Mouse (Mus musculus) ovary, postnatal 14 days (tissue): Measurements from ENCODE around the gene Tenm2.

ENCODE experiments used
- DNase-seq: peaks from one replicate; pipeline ENCODE4 v3.0.0; 2022; ENCODE audit warnings: low spot score

Tenm2 gene

DNA sequence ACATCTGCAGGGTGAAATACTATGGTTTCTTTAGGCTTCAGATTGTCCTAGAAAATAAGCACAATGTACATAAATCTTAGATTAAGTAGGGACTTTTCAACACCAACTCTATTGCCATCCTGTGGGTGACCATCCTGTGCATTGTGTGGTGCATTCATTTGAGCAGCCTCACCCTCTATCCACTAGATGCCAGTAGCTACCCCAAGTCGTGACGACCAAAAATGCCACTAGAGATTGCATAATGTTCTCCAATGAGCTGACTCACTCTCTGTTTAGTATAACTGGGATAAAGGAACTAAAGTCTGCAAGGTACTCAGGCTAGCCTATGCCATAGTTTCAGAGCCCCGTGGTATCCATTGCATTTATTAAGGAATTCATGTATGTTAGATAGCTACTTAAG, 543.1 kb downstream of the Tenm2 start:
- DNase-seq, result no peak

DNA sequence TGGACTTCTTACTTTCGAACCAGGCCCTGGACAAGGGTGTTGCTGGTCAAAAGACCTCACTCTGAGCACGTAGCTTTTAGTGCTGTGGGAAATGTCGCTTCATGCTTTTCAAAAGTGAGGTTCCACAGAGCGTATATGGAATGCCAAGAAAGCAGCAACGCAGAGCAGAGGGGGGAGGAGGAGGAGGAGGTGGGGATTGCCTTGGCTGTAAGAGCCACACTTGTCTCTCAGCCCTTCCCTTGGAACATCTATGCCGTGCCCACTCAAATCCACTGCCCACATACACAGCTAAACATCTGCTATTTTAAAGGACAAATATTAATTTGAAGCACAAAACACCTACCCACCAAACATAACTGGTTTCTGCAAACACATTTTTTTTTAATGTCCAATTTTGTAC, 544.9 kb downstream of the Tenm2 start:
- no peak for DNase-seq

DNA sequence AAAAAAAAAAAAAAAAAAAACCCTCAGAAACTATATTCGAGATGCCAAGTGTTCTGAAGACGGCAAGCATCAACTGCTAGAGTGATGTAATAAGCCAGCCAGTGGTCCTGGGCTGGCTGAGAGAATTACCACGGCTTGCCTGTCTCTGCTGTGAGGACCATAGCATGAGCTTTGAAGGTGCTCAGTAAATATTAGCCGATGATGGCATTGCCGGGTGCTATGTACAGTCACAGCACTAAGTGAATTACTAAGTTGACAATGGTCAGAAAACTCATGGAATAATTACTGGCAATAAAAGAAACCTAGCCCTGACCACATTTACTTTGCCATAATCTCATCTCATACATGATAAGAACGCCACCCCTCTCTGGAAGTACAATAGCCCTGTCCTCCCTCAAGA, 549.5 kb downstream of the Tenm2 start:
- DNase-seq, result no peak

DNA sequence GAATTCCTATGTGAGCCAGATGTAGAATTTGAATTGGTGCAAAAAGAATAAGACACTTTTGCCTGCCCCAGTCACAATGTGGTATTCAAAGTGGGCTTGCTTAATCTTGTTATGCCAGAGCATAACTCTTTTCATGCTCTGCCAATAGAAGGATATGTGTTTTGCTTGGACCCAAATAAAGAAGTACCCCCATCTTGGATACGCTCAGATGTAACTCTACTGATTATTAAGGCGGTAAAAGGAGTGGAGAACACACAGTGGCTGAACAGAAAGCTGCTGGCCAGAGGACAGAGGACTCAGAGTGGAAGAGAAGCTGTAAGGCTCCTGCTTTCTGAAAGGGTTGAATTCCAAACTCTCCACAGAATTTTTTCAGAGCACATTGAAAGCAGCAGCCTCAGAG, 556.4 kb downstream of the Tenm2 start:
- no peak for DNase-seq

DNA sequence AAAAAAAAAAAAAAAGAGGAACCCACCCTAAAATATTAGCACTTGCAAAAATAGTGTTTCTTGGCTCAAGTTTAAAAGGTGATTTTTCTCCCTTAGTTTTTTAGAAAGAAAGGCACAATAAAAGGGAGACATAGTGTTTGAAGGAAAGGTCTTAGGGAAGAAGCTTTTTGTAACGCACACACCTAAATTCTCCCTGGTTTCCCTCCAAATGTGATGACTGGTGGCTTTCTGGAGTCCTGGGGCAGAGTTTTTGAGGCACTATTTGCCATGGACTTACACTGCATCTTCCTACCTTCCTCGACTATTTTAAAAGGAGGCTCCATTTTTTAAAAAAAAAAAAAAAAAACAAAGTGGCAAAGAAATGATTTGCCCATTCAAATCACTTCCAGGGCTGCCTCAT, 557.2 kb downstream of the Tenm2 start:
- DNase-seq, result no peak

DNA sequence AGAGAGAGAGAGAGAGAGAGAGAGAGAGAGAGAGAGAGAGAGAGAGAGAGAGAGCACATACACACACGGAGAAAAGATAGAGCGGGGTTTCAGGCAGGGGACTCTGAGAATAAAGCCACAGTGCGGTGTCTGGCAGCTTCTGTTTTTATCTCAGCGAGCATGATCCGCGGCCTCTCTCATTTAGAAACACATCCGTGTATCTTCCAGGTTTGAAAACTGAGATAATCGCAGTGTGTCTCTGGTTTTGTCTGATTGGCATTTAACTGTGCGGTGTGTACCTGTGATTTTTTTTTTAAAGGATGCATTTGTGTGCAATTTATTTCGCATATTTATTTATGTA, 557.7 kb downstream of the Tenm2 start:
- no peak for DNase-seq

DNA sequence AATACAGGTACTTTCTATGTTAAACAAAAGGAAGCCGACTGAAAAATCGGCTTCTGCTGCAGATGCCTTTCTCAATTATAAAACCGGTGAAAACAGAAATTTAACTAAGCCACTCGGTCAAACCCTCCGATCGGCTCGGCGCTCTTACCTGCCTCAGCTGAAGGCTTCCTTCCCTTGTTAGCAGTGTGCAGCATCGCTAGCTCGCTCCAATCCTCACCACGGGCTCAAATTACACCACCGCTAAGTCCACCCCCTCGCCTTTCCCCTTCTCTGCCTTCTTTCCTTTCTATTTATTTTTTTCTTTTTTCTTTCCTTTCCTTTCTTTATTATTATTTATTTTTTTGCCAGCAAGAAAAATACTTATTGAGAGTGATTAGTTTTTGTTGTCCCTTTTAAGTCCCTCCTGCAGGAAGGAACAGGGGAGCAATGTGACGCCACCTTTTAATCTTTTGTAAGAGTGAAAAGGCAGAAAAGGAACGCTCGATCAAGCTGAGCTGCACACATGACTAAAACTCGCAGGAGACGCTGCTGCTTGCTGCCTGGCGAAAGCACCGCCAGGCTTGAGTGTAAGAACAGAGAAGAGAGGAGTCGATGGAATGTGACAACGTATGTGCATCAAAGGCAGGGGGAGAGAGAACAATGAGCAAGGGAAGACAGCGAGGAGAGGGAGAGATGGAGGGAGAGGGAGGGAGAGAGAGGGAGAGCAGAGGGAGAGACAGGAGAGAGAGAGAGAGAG, 558.3 kb downstream of the Tenm2 start:
- DNase-seq, result peak; percentile 4

DNA sequence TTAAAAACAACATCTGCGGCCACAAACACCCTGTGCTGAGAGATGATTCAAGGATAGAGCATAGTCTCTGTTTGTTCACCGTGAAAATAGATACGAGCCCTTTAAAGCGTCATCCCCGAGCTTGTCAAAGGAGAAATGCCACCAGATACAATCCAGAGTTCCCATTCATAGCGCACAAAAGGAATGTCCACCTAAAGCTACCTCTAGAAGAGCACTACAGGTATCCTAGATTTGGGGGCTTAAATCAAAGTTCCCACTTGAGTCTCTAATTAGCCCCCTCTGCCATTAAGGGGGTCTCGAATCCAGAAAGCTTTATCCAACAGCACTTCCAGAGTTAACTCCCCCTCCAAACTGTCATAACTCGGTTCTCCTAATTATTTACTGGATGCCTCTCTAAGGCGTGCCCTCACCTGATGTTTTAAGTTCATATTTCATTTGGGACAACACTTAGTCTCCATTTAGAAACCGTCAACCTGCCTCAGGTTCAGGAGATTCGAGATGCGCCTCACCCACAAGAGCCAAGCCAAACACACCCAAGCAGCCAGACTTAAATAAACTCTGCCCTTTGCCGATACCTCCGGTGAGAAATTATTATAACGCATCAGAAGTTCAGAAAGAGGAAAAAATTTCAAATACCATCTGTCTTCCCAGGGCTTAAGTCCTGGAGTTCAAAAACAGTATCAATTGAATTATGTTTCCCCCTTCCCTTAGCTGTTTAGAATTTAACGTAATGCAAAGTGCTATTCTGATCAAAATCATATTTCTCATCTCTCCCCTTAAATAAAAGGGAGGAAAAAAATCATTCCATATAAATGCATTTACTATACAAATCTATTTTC, 559.1 kb downstream of the Tenm2 start:
- DNase-seq, result no peak

DNA sequence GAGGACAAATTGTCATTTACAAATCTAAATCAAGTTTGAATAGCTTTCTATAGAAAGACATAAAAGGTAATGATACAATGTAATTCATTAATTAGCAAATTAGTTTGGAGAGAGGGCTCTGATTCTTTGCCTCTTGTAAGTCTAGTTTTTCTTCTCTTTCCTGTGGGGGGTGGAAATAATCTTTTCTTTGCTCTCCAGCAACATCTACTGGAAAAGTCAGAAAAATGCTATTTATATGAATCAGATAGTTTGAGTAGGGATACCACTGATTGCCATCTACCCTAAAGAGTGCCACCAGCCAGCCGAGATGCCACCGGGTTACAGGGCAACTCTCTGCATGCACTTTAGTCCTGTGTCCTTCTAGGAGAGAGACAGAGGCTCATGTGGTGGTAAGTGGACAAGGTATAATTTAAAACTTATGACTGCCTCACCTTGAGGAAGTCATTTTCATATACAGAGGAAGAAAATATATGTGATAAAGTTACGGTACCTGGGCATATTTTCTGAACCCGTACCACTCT, 560.8 kb downstream of the Tenm2 start:
- no peak for DNase-seq

DNA sequence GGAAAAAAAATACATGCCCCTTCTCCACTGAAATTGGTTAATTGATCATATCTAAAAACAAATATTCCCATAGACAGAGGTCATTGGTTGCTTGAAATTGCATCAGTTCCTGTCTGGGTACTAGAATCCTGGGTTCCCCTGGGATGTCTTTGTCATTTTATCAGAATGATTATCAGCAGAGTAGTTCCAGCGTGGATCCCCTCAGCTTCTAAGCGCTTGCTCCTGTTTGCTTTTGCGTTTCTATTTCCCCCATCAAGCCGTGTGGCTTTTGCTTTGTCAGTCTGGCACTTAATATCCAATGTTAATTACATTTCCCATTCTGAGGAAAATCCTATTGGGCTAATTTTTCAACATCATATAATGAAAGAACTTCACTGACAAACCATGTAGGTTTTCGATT, 561.6 kb downstream of the Tenm2 start:
- no peak for DNase-seq

DNA sequence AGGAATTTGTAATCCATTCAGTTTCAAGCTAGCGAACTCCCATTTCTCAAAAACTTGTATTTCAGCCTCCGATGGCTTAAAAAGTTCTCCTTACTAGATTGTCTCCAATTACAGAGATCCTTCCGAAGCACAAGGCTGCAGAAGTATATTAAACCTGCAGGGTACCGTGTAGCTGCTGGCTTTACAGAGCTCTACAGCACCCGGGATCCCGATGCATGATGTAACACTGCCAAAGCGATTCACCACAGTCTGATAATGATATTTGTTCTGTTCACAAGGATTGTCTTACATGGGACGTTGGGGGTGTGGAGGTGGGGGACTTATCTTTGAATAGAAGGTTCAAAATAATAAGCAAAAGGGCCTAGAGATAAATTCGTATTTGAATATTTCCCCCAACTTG, 564.6 kb downstream of the Tenm2 start:
- DNase-seq, result no peak

DNA sequence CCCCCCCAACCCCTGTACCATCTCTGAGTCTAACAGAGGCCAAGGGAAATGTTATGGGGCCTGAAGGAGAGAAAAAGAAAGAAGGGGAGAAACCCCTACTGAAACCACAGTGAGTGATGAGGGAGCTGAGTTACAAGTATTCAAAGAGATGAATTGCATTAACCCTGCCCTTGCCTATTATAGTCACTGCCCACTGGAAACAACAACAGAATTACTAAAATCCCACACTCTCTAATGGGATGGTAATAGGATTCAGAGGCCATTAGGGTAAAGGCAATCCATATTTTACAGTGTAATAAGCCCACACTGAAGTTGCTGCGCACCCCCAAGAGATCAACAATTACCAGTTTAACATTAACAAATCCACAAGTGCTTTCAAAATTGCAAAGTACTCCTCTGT, 571.7 kb downstream of the Tenm2 start:
- DNase-seq, result no peak

DNA sequence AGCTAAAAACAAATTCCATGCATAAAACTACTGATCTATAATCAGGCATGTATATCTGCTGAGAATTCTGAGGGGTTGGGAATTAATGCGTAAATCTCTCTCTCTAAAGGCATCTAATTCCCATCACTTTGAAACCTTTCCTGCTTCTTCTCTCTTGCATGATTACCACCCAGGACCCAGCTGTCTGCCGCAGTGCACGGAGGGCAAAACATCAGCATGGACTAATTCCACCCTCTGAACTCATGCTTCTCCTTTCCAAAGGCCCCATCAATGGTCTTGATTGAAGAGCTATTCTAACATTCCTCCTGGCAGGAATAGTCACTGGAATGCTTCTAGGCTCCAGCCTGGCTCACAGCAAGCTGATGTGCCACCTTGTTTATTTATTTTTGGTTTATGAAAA, 572.2 kb downstream of the Tenm2 start:
- DNase-seq, result no peak

DNA sequence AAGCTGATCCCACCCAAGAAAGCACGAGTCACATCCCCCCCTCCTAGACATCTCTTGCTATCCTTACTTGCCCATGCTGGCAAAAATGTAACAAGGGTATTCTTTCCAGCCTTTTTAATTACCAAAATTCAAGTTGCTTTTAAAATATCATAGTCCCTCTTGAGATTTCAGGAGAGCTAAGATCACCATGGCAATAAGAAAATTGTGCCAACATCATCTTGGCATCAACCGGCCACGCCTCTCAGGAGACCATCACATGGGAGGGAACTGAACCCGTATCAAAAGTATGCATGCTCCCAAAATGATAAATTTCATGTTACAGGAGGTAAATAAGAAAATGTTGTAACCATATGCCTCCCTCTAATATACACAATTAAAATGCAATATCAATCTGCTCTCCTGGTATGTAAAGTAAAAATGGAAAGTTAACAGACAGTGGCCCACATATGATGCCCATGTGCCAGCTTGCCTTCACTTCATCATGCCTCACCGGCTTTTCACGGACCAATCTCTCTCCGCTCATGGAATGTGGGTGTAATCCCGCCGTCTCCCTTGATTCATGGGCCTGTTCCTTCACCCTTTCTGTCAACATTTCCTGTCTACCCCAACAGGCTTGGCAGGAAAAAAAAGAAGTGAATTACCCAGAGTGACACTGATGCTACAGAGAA, 582.0 kb downstream of the Tenm2 start:
- DNase-seq, result no peak

DNA sequence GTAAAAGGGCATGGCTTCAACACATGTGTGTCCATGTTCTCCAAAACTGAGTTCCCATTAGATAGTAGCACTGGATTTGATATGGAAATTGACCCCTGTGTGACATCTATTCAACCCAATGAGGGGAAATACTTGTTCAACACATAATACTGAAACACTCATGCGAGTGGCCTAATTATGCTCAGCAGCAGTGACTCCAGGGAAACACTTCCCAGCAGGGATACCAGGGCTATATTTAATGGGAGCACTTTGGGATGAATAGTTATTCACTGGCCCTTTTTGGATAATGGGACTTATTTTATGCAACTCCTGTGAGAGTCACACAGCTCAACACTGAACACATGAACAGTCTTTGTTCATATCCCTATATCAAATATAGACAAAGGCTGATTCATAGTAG, 588.6 kb downstream of the Tenm2 start:
- no peak for DNase-seq

DNA sequence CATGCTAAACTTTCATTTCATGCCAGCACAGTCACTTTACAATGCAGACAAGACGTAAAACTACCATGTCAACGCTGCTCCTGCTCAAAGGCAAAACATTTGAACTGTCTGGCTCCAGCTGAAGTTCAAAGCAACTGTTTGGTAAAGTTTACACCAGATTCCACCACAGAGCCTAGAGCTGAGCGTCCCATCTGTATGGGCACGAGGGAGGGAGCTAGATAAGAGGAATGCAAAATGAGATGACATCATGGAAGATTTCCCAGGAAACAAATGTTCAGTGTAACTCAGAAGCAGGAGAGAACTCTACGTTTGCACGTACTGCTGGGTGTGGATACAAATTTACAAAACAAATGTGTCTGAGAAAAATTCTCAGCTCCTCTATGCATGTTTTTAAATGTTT, 600.7 kb downstream of the Tenm2 start:
- no peak for DNase-seq

DNA sequence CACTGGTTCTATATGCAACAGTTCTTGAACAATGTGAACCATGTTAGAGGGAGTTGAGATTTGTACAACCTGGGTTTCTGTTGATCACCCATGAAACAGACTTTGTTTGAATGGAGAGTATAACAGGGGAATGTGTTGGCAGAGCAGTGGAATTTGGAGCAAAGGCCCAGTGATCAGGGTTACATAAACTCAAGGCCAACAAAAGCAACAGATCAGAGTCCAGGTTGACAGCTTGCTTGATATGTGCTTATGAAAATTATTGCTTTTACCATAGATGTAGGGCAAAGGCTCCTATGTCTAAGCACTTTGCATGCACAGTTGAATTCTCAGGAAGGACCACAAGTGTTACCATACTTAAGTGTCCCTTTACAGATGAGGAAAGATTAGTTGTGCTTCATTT, 603.6 kb downstream of the Tenm2 start:
- no peak for DNase-seq

DNA sequence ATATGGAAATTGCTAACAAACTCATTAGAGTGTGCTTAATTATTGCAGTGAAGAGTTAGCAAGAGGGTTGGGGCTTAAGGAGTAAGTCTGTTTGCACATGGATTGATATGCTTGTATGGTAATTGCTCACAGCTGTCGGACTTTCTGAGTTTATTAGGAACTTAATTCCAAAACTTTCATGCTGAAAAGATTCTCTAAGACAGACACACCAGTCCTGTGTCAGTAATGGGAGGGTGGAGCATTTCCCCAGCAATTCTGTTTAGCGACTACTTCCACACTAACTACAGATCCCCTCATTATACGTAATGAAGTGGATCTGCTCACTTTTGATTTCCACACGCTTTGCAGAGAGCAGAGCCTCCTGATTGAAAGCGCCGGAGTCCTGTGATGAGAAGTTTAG, 622.0 kb downstream of the Tenm2 start:
- DNase-seq, result no peak

DNA sequence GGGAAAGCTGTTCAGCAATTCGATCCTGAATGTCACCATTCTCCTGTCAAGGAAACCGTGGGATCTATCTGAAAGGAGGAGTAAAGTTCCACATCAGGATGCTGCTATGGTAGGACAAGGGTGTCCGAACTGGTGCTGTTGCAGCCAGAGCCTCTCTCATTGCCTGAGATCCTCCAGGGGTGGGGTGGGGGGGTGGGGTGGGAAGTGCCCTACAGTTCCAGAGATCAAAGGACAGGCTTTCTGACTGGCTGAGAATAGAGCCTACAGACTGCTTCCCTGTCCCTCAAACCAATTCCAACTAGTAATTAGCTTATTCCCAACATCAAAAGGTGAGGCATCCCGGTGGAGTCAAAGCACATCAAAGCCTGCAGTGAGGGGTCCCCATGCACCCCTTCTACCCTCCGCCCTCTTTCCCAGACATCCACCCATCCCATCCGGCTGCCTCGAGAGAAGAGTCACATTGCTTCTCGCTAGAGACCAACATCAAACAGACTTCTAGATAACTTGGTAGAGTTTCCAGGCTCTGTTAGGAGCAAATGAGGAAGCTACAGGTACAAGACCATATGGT, 630.9 kb downstream of the Tenm2 start:
- no peak for DNase-seq

DNA sequence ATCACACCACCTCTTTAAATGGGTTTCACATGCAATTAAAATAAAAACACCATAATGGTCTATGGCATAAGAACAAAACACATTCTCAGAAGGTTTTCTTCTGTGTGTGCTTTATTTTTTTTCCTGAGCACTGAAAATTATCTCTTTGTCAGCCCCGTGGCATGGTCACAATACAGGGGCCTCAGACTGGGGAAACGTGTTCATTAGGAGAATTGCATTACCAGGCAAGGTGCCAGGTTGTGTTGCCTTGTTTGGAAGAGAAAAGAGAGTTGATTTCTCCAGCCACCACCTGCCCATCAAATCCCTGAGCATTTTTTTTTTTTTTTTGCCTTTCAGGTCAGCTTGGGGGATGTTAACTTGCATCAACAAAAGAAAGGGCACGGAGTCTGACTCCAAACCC, 631.5 kb downstream of the Tenm2 start:
- DNase-seq, result no peak

DNA sequence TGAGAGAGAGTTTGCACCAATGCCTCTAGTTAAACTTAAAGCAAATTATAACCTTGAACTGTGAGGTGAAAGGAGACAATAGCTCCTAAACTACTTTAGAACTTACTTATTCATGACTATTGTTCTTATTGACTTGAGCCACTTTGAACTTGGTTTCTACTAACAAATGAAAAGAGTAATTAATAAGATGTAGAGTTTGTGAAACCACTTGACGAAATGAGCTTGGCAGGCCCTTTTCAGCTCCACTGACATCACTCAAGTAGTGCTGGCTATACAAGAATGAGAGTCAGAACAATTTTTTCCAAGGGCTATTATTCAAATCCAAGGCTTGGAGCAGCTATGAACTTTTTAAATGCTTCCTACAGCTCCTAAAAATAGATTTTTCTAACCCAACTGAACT, 643.3 kb downstream of the Tenm2 start:
- no peak for DNase-seq

DNA sequence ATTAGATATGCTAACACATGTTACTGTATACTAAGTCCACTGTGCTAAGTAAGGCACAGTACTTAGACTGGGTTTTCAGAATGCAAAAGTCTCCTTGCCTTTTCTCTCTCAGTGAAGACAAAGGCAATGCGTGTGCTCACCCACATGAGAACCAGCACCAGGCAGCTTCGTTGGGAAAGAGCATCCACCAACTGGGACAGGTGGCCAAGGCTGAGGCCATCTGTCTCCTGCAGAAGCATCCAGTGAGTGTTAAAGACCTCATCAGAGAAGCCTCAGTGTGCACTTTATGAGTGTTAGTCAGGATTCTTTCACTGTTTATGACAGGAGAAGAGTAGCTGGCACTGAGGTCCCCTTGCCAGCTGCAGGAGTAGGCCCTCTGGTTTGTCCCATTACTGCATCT, 669.6 kb downstream of the Tenm2 start:
- no peak for DNase-seq

DNA sequence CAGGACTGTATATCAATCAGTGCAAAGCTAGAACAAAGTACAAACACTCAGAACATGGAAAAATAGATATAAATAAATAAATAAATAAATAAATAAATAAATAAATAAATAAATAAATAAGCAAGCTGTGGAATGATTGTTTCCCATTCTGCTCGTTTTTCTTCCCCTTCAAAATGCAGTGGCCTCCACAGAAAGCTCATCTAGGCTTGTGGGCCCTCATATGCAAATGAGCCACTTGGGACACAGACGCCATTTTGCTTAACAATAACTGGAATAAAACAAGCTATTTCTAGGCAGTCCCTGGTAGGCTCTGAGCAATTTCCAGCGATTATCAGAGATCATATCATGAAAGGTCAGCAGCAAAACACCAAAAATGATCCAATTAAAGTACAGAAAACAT, 672.9 kb downstream of the Tenm2 start:
- no peak for DNase-seq
